Mouse (Mus musculus) frontal cortex, postnatal 25 days (tissue): ENCODE measurements at regions not wholly inside any gene's neighbourhood (a gene's known extent, or its start where the extent isn't known, plus 50 kb on each side); places are given as distances from the start of the nearest gene placed in this dataset.

Experiments used
- DNase-seq, 2 experiments: peaks; one replicate each; pipeline ENCODE4 v3.0.0; 2022; ENCODE audit warnings: low spot score in 2 of 2

DNA sequence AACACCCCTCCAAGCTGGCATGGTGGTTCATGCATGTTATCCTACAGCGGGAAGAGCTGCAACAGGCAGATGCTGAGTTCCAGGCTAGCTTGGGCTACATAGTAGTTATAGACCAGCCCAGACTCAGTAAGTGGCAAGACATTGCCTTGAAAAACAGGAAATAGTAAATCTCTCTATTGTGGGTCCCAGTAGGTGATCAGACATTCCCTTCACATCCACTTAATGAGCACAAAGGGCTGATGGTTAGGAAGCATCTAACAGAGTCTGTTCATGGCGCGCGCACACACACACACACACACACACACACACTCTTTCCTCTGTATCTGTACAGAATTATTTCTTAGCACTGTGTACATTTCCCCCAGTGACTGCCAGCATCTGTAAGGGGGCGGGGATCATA lies 64.0 kb upstream of the Map1b start:
- no peak for DNase-seq

DNA sequence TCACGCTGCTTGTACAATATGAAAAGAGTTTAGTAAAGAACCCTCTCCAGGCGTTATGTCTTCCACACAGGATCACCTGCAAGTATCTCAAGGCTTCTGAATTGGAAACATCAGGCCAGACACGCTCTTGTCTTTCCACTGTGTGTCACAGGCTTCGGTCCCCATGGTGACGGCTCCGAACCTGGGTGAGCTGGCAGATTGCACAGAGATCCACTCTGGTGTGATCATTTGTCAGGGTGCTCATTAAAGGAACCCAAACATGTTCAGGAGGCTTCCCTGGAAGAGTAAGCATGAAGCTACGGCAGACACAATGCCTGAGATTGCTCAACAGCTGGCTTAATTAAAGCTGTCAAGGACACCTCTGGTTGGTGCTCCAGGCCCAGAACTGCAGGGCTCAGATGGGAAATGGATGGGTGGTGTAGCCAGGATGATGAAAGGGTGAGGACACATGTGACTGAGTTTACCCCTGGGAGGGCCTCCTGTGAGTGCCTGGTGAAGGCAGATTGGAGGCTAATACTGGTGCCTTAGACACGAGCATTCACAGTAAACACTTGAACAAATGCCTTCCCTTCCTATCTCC lies 63.3 kb upstream of the Map1b start:
- DNase-seq = no peak

DNA sequence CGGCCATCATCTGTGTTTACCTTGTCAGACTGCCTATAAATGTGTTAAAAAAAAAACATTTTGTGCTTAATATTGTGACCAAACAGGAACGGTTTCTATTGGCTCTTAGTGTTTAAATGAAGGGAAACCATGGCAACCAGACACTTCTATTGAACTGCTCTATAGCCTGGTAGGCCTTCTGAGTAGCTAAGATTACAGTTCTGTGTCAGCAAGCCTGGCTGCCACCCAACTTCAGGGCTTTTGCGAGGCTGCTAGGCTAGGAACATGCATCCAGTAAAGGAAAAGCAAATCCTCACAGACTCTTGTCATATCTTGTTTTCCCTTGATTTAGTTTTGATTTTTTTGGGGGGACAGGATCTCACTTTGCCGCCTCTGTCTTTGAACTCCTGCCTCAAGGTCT lies 61.3 kb upstream of the Map1b start:
- DNase-seq = no peak

DNA sequence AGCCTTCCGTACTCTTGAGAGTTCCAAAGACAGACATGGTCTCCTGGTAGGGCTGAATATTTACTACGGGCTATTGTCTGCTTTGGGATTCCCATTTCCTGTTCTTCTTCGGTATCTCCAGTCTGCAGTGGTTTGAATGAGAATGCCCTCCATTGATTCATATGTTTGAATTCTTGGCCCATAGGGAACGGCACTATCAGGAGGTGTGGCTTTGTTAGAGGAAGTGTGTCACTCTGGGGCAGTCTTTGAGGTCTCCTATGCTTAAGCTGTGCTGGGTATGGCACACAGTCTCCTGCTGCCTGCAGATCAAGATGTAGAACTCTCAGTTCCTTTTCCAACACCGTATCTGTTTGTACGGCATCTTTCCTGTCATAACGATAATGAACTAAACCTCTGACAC lies 56.7 kb upstream of the Map1b start:
- no peak for DNase-seq

DNA sequence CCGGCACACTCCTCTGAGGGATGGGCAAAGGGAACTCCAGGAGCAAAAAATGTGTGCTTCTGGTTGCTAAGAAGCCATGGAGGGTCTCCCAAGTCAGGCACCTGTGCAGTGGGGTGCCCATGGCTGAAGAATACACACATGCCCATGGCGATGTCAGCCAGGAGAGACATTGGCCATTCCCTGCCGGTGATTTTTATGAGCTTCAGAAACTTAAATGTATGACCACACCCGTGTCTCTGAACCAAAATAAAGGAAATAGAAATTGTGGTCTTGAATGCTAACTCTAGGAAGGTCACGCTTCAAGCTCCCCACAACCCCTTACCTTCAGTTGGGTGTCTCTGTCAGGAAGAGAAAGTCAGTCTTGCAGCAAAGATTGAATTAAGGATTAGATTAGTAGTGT lies 56.0 kb upstream of the Map1b start:
- no peak for DNase-seq
